Mouse (Mus musculus) heart, adult 2 months (tissue): ENCODE data around the gene Gm17581.

Source experiments
- CTCF ChIP-seq: fragments of 200-600 bp; IDR thresholded peaks from 2 replicates; pipeline ENCODE4 v1.8.1; 2022; ENCODE audit warnings: antibody characterized with exemption, mild to moderate bottlenecking, moderate library complexity
- POLR2A ChIP-seq: fragments of 200-500 bp; IDR thresholded peaks from 2 replicates; pipeline ENCODE4 v1.6.1; 2011; ENCODE audit warnings: mild to moderate bottlenecking, low read depth, low read length, control low read depth; ENCODE audit not compliant: insufficient read depth

- TF ChIP-seq POLR2A: no peak
- no peak for TF ChIP-seq CTCF
Measured at GRCm38 (mm10) chr2:155689211-155689610, 46.5 kb downstream of the Gm17581 start.
